14 mouse cellular contexts compared by ENCODE assay signal in the genomic region with DNA sequence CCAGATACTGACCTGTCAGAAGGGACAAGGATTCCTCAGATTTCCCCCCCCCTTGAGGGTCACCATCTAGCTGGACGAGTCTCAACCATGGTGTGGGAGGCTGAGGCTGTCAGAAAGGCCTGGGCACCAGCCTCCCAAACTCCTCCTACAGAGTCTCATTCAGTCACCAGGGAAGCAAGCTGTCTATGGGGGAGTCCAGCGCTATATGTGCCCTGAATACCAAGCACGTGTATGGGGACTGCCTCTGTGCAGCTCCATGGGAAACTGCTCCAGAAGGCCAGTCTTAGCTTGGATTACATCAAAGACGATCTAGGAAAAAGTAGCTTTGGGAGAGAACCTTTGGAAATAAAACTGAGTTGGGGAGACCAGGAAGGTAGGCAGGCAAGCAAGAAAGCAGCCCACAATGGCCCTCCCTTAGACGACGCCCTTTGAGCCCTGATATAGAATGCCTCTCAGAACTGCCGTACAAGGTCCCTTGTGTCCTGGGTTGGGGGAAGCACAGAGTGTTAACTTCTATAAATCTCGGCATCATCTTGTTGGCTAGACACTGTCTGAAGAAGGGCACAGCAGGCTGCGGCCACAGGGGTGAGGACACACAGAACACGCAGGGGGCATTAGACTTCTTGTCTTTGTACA. TPM values are rescaled to one million over a fixed set of nuclear protein-coding genes. Genes with fewer than 3 reads are reported as not detected.
DNase-seq lines count a peak whose midpoint lies in the region; ATAC-seq lines count a peak whose summit lies in the region.
"Had no signal": no experiment of that assay in that cellular context is flagged by ENCODE, and none has a peak within 500 bp of the region (broad histone marks: within the 10 kb centered on the region; RNA-seq: fewer than 3 reads in every experiment).

No protein-coding gene starts in this region.

- no peak overlapping the region for H3K4me2 ChIP-seq in heart, embryonic 11.5 days
- no peak overlapping the region for H3K4me2 ChIP-seq in hindbrain, embryonic 14.5 days (replicated peaks)
- H3K4me2 ChIP-seq in midbrain, embryonic 14.5 days (ENCODE audit: low read length), result no peak overlapping the region
- H3K4me2 ChIP-seq: liver, embryonic 15.5 days had no signal

- H3K4me3 ChIP-seq in heart, embryonic 11.5 days (ENCODE audit: low read depth, low read length), result no peak overlapping the region
- no peak overlapping the region for H3K4me3 ChIP-seq in embryonic facial prominence, embryonic 10.5 days
- no peak overlapping the region for H3K4me3 ChIP-seq in hindbrain, embryonic 14.5 days (replicated peaks; ENCODE audit: low read length)
- H3K4me3 ChIP-seq in midbrain, embryonic 14.5 days (replicated peaks; ENCODE audit: low read depth, low read length), result no peak overlapping the region
- H3K4me3 ChIP-seq: liver, embryonic 15.5 days had no signal

- H3K27ac ChIP-seq in heart, embryonic 11.5 days (ENCODE audit: low read depth, low read length), result peak overlapping the region; percentile 70
- H3K27ac ChIP-seq in embryonic facial prominence, embryonic 10.5 days (replicated peaks), result peak overlapping the region; percentile 89
- no peak overlapping the region for H3K27ac ChIP-seq in hindbrain, embryonic 14.5 days
- H3K27ac ChIP-seq in midbrain, embryonic 14.5 days (replicated peaks; ENCODE audit: low read depth, low read length), result peak overlapping the region; percentile 55
- H3K27ac ChIP-seq: liver, embryonic 15.5 days had no signal

- no peaks in the 10 kb centered on the region for H3K9me3 ChIP-seq in heart, embryonic 11.5 days (replicated peaks; ENCODE audit: control insufficient read depth, low read length)
- H3K9me3 ChIP-seq in embryonic facial prominence, embryonic 10.5 days, result no peaks in the 10 kb centered on the region
- no peaks in the 10 kb centered on the region for H3K9me3 ChIP-seq in hindbrain, embryonic 14.5 days (ENCODE audit: control insufficient read depth, low read length)
- no peaks in the 10 kb centered on the region for H3K9me3 ChIP-seq in midbrain, embryonic 14.5 days (ENCODE audit: control insufficient read depth, low read length)
- H3K9me3 ChIP-seq: liver, embryonic 15.5 days had no signal

- H3K4me1 ChIP-seq in heart, embryonic 11.5 days (ENCODE audit: control insufficient read depth, insufficient read depth, low read length), result peaks cover 59% of the 10 kb centered on the region
- peaks cover 82% of the 10 kb centered on the region for H3K4me1 ChIP-seq in embryonic facial prominence, embryonic 10.5 days
- H3K4me1 ChIP-seq in hindbrain, embryonic 14.5 days (replicated peaks; ENCODE audit: control insufficient read depth, insufficient read depth, low read length), result peaks cover 50% of the 10 kb centered on the region
- H3K4me1 ChIP-seq in midbrain, embryonic 14.5 days (ENCODE audit: control insufficient read depth, insufficient read depth, low read length), result peaks cover 62% of the 10 kb centered on the region
- H3K4me1 ChIP-seq: liver, embryonic 15.5 days had no signal

- no peak for DNase-seq in heart, postnatal 36 days
- no peak for DNase-seq in embryonic facial prominence, embryonic 10.5 days (ENCODE audit: low spot score)
- DNase-seq in hindbrain, embryonic 14.5 days (ENCODE audit: low spot score), result no peak
- peak; percentile 66 for DNase-seq in midbrain, embryonic 14.5 days
- DNase-seq in urinary bladder, postnatal 36 days (ENCODE audit: low spot score in 2 of 2), result no peak
- no peak for DNase-seq in T-cell, adult 2 months (ENCODE audit: low spot score)
- DNase-seq: cerebellum, adult 8-10 months; gastrocnemius, postnatal 25 days; kidney, adult 18-20 months; lung, postnatal 36 days; right cerebral cortex, adult 18-20 months had no signal

- H3K9ac ChIP-seq in heart, embryonic 11.5 days (ENCODE audit: low read depth, low read length), result no peak overlapping the region
- no peak overlapping the region for H3K9ac ChIP-seq in hindbrain, embryonic 14.5 days
- no peak overlapping the region for H3K9ac ChIP-seq in midbrain, embryonic 14.5 days (replicated peaks; ENCODE audit: low read length)
- H3K9ac ChIP-seq: liver, embryonic 15.5 days had no signal

- H3K36me3 ChIP-seq in heart, embryonic 11.5 days (ENCODE audit: control insufficient read depth, insufficient read depth, low read length), result no peaks in the 10 kb centered on the region
- H3K36me3 ChIP-seq in embryonic facial prominence, embryonic 10.5 days (replicated peaks), result peaks cover 27% of the 10 kb centered on the region
- no peaks in the 10 kb centered on the region for H3K36me3 ChIP-seq in hindbrain, embryonic 14.5 days (replicated peaks; ENCODE audit: control insufficient read depth, insufficient read depth)
- H3K36me3 ChIP-seq in midbrain, embryonic 14.5 days (ENCODE audit: control insufficient read depth, insufficient read depth, low read length), result no peaks in the 10 kb centered on the region
- H3K36me3 ChIP-seq: liver, embryonic 15.5 days had no signal

- no peaks in the 10 kb centered on the region for H3K27me3 ChIP-seq in heart, embryonic 11.5 days (ENCODE audit: control insufficient read depth, insufficient read depth, low read length)
- H3K27me3 ChIP-seq in embryonic facial prominence, embryonic 10.5 days (replicated peaks; ENCODE audit: low read depth, poor library complexity, severe bottlenecking), result no peaks in the 10 kb centered on the region
- H3K27me3 ChIP-seq in hindbrain, embryonic 14.5 days (ENCODE audit: control insufficient read depth, insufficient read depth, low read length), result no peaks in the 10 kb centered on the region
- no peaks in the 10 kb centered on the region for H3K27me3 ChIP-seq in midbrain, embryonic 14.5 days (ENCODE audit: control insufficient read depth, insufficient read depth, low read length)
- H3K27me3 ChIP-seq: liver, embryonic 15.5 days had no signal

- no peak for ATAC-seq in heart, embryonic 11.5 days (replicated peaks; ENCODE audit: insufficient number of reproducible peaks, low FRiP score, low TSS enrichment)
- 0 out of 2 replicates have a peak, but pooled peaks have one; percentile 54 for ATAC-seq in hindbrain, embryonic 14.5 days (ENCODE audit: low FRiP score)
- ATAC-seq in midbrain, embryonic 14.5 days (ENCODE audit: low FRiP score, low TSS enrichment), result no peak
- ATAC-seq in inflammation-experienced regulatory T-cells, adult 6 months, result no peak

- intact Hi-C loops in heart, postnatal 36 days (cut with DNase I), result loop anchor here (5.0 kb wide), 1 partner anchor 39 kb away; the partner anchor contains the start of gene Spsb4

- 72% methylated on average over 10 of the region's 10 CpGs for WGBS in heart, embryonic 11.5 days (ENCODE audit: insufficient replicate concordance)
- 69% methylated on average over 10 of the region's 10 CpGs for WGBS in embryonic facial prominence, embryonic 10.5 days
- 30% methylated on average over 10 of the region's 10 CpGs for whole genome bisulfite sequencing in hindbrain, embryonic 14.5 days
- 35% methylated on average over 10 of the region's 10 CpGs for WGBS in midbrain, embryonic 14.5 days

RNA-seq across cellular contexts. Expression of gene Spsb4, which starts 40.4 kb away (rescaled TPM):
- polyA plus RNA-seq in heart, embryonic 11.5 days (2014; fragmentation: Nextera tagmentation; extraction: Ambion mirVana), result 42.0 and 48.3 TPM in 2 replicates
- total RNA-seq in heart, postnatal 36 days (2021), result 1 to 10 TPM; 5.1 to 6.1 TPM
- polyA plus RNA-seq in embryonic facial prominence, embryonic 10.5 days (2016; fragmentation: Nextera tagmentation; extraction: Ambion mirVana), result 102 and 123 TPM in 2 replicates
- polyA plus RNA-seq in hindbrain, embryonic 14.5 days (2014; fragmentation: Nextera tagmentation; extraction: Ambion mirVana), result 26.6 and 34.0 TPM in 2 replicates
- polyA plus RNA-seq in midbrain, embryonic 14.5 days (2014; fragmentation: Nextera tagmentation; extraction: Ambion mirVana), result 33.9 and 38.5 TPM in 2 replicates
- polyA plus RNA-seq in inflammation-experienced regulatory T-cells, adult 6 months (2017; shearing (Covaris generic)), result under 1 TPM in 1 of 3 experiments, not detected in 2; 0.16 TPM

Comparison
In these comparisons a context has a peak if more than half of its experiments do, and no peak if none do; other contexts are left out.
1. RNA of gene Spsb4, which starts 40.4 kb away (polyA plus RNA-seq): 102 to 123 TPM in embryonic facial prominence, embryonic 10.5 days, 42.0 to 48.3 TPM in heart, embryonic 11.5 days, 33.9 to 38.5 TPM in midbrain, embryonic 14.5 days and 26.6 to 34.0 TPM in hindbrain, embryonic 14.5 days; 0.16 TPM in inflammation-experienced regulatory T-cells, adult 6 months; every median in the first group is over 10 times any median in the second.